Mouse (Mus musculus): ENCODE data around the gene Stat5a.

Stat5a gene

DNA sequence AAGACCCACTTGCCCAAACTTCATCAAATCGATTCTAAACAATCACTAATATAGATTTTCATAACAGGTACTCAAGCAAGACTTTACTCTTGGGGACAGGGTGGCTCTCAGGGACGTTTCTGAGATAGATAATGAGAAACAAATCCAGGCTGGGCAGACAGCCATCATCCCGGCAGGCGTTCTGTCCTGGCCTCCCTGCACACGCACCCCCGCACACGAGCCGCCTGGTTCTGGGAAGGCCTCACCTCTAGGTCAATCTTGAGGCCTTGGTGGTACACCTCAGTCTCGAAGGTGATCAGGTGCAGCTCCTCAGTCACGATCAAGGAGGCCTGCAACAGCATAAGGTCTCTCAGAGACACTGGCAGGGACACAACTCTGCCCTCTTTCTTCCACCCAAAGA, 36.9 kb downstream of the Stat5a start:
- DNase-seq (ENCODE audit: low spot score in 2 of 2) = no peak

DNA sequence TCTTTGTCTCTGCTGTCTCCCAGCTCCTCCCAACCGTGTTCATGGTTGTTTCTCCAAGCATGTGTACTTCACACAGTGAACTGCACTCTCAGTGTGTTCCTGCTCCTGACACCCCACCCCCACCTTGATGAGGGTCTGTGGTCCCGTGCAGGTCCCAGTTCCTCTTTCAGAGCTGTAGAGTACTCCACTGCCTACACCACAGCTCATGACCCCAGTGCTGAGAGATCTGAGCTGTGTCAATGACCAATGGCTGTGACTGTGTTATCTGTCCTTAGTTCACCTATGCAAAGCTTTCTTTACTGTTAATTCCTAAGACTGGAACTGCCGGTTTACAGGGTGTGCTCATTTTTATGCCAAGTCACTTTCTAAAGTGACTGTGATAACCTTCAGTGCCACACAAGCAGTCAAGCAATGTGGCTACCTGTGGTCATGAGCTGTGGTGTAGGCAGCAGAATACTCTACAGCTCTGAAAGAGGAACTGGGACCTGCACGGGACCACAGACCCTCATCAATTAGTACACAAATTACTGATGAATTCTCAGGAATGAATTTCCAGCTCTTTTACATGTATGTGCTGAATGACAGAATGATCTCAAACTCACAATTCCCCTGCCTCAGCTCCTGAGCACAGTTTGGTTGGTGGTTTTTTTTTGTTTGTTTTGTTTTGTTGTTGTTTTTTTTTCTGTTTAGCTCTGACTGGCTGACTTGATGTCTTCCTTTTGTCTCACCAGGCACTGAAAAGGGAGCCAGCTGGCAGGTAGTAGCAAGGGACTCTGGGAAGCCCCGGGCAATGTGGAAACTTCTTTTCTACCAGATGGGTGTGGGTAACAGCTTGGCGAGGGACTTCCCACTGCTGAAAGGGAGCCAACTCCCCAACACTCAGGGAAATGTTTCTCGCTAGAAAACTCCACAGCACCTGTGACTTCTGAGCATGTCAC, 38.4 kb downstream of the Stat5a start:
- no peak for DNase-seq (ENCODE audit: low spot score in 2 of 2)

DNA sequence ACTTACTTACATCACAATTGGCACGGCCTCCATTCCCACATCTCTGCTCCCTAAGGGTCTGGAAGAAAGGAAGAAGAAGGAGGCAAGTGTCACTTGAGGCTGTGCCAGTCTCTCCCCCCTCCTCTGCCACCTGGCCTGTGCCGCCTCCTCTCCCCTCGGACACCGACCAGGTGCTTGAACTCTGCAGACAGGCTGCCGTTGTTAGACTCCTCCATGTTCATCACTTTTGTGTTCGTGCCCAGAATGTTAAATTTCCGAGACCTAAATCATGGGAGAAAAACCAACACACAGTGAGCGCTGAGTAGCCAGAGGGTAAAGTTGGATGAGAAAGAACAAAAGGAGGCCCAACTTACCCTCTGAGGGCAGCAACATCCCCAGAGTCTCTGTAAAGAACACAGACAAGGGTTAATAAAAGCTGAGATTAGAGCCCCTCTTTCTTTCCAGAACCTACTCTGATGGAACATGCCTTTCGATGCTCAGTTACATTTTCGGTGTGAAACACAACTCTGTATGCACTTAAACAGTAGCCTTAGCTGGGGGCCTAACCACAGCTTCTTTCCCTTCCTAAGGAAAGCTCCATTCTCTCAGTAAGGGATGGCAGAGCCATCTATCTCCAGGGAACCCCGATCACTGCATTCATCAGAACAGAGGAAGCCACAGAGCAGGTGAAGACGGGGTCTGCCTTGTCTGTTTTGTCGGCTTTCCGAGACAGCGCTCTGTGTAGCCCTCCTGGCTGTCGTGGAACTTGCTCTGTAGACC, 39.5 kb downstream of the Stat5a start:
- no peak for DNase-seq (ENCODE audit: low spot score in 2 of 2)

DNA sequence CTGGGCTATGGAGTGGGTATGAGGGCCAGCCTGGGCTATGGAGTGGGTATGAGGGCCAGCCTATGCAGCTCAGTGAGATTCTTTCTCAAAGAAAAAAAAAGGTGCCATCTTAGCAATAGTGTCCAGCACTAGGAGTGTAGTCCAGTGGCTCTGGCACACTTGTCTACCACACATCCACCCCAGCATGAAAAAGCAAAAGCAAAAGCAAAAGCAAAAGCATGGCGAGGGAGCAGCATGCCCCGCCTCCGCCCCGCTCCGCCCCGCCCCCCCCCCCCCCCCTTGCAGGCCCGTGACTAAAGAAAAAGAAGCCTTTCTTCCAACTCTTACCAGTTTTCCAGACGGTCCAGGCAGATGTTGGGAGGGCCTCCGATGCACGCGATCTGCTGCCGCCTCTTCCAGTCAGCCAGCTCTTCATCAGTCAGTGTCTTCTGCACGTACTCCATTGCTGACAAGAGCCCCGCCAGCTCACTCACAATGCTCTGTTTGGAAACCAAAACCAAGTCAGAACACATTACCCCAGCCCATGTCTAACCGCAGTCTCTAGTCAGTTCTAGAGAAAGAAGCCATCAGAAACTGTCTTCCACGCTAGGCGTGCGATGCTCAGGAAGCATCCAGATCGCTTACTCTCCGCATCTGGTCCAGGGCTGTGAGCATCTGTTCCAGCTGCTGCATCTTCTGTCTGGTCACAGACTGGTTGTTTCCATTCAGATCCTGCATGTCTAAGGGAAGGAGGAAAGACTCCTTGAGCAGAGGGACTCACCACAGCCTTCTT, 45.6 kb downstream of the Stat5a start:
- no peak for DNase-seq (ENCODE audit: low spot score in 2 of 2)

DNA sequence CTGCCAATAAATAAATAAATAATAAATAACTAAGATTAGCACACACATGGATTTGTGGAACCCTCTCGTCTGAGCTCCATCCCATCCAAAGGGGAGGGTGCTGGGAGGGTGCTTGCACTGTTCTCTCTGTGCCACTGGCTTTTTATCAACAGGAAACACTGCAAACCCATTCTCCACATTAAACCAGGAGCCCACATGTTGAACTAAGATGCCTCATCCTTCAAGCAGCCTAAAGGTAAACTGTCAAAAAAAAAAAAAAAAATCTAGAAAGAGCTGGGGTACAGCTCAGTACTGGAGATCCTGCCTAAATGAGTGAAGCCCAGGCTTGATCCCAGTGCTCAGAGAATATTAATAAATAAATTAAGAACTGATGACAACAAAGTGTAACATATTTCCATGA, 46.8 kb downstream of the Stat5a start:
- DNase-seq (ENCODE audit: low spot score in 2 of 2) = no peak

DNA sequence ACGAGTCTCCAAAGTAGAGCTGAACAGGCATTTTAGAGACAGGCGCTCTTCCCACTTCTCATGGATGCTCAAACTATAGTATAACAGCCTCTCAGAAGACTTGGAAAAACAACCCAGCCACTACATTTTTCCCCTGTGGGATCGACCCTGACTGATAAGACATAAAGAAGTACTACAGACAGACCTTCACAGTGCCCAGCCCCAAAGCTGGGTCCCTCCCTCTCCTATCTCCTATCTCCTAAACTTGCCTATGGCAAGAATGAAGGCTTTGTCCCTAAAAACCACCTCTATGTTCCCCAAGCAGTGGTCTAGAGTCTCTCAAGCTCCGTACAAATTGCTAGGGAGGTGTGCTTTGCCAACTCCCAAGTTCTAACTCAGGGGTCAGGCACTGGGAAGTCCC, 47.7 kb downstream of the Stat5a start:
- DNase-seq (ENCODE audit: low spot score in 2 of 2) = no peak

DNA sequence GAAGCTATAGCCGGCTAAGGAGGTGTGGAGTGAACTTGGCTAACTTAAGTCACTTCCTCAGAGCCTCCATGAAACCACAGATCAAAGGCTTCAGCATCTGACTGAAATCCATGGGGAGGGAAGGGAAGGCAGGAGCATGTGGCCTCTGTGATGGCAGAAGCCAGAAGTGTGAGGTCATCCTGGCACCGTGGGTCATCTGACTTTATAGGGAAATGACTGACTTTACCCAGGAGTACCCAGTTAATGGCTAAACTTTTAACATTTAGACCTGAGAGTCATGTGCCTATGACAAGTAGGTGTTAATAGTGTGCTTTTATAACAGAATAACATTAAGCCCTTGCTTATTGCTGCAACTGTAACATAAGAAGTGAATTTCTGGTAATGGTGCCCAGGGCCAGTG, 49.0 kb downstream of the Stat5a start:
- DNase-seq (ENCODE audit: low spot score in 2 of 2) = no peak

DNA sequence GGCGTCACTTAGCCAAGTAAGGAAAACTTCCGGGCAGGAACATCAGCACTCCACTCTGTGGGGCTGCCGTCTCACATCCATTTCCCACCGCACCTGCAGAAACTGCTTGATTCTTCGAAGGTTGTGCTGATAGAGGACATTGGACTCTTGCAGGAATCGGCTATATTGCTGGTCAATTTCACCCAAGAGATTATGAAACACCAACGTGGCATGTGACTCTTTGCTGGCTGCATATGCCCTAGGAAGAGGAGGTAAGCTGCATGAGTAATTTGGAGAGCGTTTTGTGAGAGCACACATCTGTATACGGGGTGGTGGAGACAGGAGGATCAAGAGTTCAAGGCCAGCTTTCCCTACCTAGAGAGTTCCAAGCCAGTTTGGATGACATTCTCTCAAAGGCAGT, 49.4 kb downstream of the Stat5a start:
- no peak for DNase-seq (ENCODE audit: low spot score in 2 of 2)

DNA sequence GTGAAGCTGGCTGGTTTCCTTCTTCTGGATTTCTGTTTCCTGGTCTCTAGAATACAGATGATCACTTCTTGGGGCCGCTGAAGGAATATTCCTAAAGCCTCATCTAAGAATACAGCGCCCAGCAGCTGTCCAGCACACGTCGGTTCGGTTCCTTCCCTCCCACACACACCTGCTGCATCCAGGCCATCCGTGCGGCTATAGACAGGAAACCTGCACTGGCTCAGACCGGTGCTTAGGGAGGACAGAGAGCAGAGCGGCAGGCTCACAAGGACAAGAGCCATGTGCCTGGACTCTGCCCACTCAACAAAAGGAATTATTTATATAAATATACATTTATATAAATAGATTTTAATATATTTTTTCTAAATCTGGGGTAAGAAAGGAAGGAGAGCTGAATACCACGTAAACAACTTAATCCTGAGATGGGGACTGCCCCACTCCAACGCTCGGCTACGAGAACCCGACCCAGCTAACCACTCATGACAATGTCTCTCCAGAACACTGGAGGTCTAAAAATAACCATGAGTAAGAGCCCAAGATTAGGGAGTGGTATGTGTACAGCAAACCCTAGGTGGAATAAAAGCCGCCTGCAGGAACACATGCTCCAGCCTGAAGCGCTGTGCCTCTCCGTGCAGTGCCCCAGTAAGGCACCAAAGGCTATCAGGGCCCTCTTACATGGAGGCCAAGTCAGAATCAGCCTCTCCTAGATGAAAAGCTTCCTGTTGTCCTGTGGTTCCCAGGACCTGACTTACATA, 53.4 kb downstream of the Stat5a start:
- no peak for DNase-seq (ENCODE audit: low spot score in 2 of 2)

DNA sequence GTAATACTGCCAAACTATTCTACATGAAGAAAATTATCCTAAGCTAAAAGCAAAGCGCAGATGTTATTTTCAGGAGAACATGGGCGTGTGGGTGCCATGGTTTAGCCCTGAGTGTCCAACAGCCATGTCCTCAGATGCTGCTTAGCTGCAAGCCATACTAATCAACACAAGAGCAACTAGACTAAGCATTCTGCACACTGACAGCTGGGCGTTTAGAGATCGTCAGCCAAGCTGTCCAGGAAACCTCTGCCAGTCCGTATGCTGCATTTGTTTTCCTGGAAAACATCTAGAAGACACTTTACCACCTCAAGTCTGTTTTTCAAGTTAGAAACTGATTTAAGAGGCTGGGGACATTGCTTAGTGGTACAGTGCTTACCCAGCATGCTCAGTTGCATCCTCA, 55.3 kb downstream of the Stat5a start:
- DNase-seq (ENCODE audit: low spot score in 2 of 2) = no peak

DNA sequence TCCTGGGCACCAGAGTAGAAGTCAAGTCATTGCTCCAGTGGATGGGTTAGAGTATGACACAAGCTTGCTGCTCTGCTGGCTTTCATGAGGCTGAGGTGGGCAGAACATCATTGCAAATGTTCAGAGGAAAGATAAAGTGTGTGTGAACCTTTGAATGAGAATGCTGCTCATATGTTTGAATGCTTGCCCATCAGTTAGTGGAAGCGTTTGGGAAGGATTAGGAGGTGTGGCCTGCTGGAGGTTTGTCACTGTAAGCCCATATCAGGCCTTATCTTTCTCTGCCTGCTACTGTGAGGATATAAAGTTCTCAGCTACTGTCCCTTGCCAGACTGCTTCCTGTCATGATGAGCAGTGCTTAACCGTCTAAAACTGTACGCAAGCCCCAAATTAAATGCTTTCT, 55.9 kb downstream of the Stat5a start:
- DNase-seq (ENCODE audit: low spot score in 2 of 2) = no peak

DNA sequence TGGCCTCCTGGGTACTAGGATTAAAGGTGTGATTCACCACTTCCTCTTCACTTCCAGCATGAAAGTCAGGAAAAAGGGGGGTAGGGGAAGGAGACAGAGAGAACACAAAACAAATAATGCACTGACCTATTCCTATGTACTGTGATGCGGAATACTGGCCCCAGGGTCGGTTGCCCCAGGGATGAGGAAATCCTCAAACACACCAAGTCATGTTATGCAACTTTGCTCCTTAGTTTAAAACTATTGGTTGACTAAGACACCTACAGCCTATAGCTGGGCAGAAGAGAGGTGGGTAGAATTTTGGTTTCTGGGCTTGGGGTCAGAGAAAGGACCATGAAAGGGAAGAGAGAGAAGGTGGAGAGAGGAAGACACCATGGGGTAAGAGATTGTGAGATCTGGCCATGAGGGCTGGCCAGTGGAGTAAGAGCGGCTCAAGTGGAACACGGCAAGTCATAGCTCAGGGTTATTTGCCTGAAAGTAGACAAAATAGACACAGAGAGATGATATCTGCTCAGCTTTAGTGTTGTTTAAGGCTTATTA, 57.4 kb downstream of the Stat5a start:
- no peak for DNase-seq (ENCODE audit: low spot score in 2 of 2)

DNA sequence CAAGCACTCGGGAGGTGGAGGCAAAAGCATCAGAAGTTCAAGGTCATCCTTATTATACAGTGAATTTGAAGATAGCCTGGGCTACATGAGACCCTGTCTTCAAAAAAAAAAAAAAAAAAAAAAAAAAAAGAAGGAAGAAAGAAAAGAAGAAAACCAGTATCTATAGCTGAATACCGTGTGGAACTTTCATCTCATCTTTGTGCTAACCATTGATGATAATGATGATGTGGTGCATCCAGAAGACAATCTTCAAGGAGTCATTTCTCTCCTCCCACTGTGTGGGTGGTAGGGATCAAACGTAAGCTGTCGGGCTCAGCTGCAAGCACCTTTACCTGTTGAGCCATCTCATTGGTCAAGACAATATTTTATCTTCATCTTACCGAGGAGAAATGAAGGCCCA, 58.9 kb downstream of the Stat5a start:
- DNase-seq (ENCODE audit: low spot score in 2 of 2) = no peak

DNA sequence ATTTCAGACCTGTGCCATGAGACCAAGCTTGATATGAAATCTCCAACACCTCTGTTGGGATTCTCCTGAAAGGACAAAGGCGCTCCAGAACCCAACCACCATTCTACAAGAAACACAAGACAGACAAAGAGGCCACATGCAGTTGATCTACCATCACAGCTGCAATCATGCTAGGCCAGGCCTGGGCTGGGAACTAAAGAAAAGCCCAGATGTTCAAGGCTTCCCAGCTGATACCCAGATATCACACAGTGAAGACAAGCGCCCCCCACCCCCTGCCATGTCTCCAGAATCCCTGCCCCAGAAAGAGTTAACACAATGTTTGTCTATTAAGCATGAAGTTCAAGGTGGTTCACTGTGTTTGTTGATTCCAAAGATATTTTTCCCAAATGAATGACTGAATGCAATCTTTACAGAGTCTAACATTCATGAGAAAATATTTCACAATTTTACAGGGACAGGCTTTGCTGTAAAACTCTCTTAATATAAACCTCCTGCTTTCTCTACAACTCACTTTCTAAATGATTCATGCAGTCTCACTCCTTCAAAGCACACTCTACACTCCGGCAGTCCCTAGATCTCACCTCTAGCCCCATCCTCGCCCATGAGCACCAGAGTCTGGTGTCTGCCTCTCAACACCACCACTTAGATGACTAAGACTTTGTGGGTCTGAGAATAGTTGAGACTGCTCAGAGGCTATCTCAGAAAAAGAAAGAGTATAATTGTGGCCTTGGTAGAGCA, 61.9 kb downstream of the Stat5a start:
- no peak for DNase-seq (ENCODE audit: low spot score in 2 of 2)

DNA sequence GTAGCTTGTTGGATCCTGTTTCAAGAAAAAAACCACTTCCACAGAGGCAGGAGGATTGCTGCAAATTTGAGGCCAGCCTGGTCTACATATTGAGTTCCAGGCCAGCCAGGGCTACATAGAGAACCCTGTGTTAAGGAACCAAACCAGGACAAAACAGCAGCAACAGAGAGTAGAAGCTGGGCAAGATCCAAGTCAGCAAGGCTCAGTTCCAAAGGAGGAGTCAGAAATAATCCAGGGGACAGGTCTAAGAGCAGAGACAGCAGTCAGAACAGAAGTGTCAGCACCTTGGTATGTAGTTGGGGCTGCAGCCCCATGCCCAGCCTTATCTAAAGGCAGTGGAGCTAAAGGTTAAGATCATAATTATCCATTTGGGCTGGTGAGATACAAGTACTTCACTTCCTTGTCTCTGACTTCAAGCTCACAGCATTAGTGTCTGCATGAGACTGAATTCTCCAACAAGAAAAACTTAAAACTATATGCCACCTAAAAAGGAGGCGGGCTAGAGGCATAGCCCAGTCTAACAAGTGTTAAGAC, 65.3 kb downstream of the Stat5a start:
- no peak for DNase-seq (ENCODE audit: low spot score in 2 of 2)

DNA sequence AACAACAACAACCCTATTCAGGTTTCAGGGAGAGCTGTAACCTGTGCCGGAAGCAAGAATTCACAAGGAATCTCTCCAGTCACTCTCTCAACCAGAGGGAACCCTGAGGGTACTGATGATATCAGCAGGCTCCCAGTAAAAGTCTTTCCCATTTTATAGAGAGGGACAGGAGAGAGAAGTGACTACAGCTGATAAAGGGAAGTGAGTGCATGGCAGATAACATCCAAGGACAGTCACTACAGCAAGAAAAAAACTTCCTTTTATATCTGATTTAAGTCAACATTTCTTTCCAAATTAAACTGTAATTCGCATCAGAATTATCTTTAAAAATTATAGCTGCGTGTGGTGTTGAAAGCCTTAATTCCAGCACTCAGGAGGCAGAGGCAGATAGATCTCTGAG, 68.2 kb downstream of the Stat5a start:
- DNase-seq (ENCODE audit: low spot score in 2 of 2) = no peak

DNA sequence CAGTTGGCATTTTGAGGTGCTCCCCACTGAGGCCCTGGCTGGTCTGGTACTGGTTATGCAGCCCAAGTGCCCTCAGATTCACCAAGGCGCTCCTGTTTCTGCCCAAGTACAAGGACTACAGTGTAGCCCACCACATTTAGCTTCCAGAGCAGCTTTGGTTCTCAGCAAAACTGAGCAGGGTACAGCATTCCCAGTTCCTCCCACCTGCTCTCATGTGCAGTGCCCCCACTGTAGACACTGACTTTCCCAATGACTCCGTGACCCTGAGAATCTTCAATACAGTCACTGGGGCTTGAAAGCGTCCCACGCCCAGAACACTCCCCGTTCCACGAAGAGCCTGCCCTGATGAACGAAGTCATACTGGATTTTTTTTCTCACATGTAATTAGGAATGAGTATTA, 71.5 kb downstream of the Stat5a start:
- no peak for DNase-seq (ENCODE audit: low spot score in 2 of 2)

DNA sequence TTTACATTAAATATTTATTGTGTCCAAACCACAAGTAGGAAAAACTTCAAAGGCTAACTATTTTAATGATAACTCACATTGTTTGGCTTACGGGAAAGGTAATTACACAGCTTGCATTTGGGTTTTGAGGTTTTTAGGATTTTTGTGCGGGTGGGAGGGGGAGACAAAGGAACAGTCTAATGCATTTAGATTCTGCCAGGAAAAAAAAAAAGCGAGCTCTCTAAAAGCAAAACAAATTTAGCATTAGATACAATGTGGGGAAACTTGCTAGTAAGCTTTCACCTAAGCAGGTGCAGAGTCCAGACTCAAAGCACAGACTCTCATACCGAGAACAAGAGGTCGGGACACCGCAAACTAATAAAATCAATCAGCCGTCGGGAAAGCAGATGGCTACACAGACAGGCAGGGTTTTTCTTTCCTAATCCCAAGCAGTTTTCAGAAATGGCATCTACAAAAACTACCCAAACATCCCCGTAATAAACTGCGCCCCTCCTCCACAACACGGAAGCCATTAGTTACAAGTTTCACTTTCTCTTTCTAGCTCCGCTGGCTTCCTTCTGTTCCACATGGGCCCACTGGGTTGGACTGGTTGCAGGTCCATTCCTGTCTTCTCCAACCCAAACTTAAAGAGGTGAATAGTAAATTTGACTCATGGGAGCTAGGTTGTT, 72.2 kb downstream of the Stat5a start:
- DNase-seq (ENCODE audit: low spot score in 2 of 2) = no peak

All from frontal cortex, postnatal 10 days (tissue).